Mouse (Mus musculus) MEL (cell line): Measurements from ENCODE around the gene Etv5. TPM values are rescaled to one million over a fixed set of nuclear protein-coding genes. Genes with fewer than 3 reads are reported as not detected.

Experiments
- DNase-seq: peaks from one replicate; pipeline ENCODE4 v3.0.0; 2011; ENCODE audit warnings: low read depth, low spot score
- H3K27ac ChIP-seq: 2 replicates; pipeline ENCODE4 v1.5.1; 2012; ENCODE audit warnings: low read depth, mild to moderate bottlenecking, control low read depth, low read length, moderate library complexity; ENCODE audit not compliant: control insufficient read depth
- H3K27me3 ChIP-seq, 2 experiments: fragments of 150-350 bp in 1 of 2; sonication (generic) in 1 of 2; 2 replicates each; pipeline ENCODE4 v1.6.1; 2012; ENCODE audit warnings: low read length in 2 of 2, mild to moderate bottlenecking in 2 of 2, improper control_type of control experiment in 1 of 2, moderate library complexity in 1 of 2; ENCODE audit not compliant: insufficient read depth in 2 of 2, control insufficient read depth in 1 of 2
- H3K36me3 ChIP-seq, 2 experiments: 2 replicates each; pipeline ENCODE4 v1.6.1; 2012 to 2014; ENCODE audit warnings: low read length in 2 of 2, improper control_type of control experiment in 1 of 2, inconsistent platforms in 1 of 2, mild to moderate bottlenecking in 1 of 2; ENCODE audit not compliant: insufficient read depth in 2 of 2, control insufficient read depth in 1 of 2
- H3K4me1 ChIP-seq, 2 experiments: fragments of 150-350 bp in 1 of 2; sonication (generic) in 1 of 2; 2 replicates each; pipeline ENCODE4 v1.6.1; 2012; ENCODE audit warnings: low read length in 2 of 2, improper control_type of control experiment in 1 of 2, mild to moderate bottlenecking in 1 of 2; ENCODE audit not compliant: insufficient read depth in 2 of 2, control insufficient read depth in 1 of 2
- H3K4me3 ChIP-seq, 2 experiments: fragments of 150-350 bp in 1 of 2; sonication (generic) in 1 of 2; 2 replicates each; pipeline ENCODE4 v1.5.1; 2012; ENCODE audit warnings: low read depth in 2 of 2, low read length in 2 of 2, mild to moderate bottlenecking in 2 of 2, moderate library complexity in 2 of 2, control low read depth in 1 of 2, improper control_type of control experiment in 1 of 2; ENCODE audit not compliant: control insufficient read depth in 1 of 2, insufficient read depth in 1 of 2
- H3K79me2 ChIP-seq: 2 replicates; pipeline ENCODE4 v1.6.1; 2012; ENCODE audit warnings: mild to moderate bottlenecking, low read length, moderate library complexity; ENCODE audit not compliant: control insufficient read depth, poor library complexity, insufficient read depth
- H3K9ac ChIP-seq: 2 replicates; pipeline ENCODE4 v1.6.1; 2012; ENCODE audit warnings: low read depth, mild to moderate bottlenecking, control low read depth, low read length, moderate library complexity; ENCODE audit not compliant: control insufficient read depth, poor library complexity, severe bottlenecking
- H3K9me3 ChIP-seq: fragments of 150-350 bp; sonication (generic); replicated peaks from 2 replicates; pipeline ENCODE4 v1.6.1; 2012; ENCODE audit warnings: mild to moderate bottlenecking, low read length, improper control_type of control experiment, moderate library complexity; ENCODE audit not compliant: insufficient read depth
- ELF1 ChIP-seq: IDR thresholded peaks from 2 replicates; pipeline ENCODE4 v1.6.1; 2014; ENCODE audit warnings: low read depth, mild to moderate bottlenecking, inconsistent platforms, low read length, improper control_type of control experiment, moderate library complexity
- ETS1 ChIP-seq: IDR thresholded peaks from 2 replicates; pipeline ENCODE4 v1.6.1; 2012; ENCODE audit warnings: low read depth, mild to moderate bottlenecking, inconsistent platforms, low read length, improper control_type of control experiment, moderate library complexity
- KAT2A ChIP-seq: conservative IDR thresholded peaks from 2 replicates; pipeline ENCODE4 v1.6.1; 2012; ENCODE audit warnings: low read depth, low read length, improper control_type of control experiment, inconsistent platforms
- MAX ChIP-seq: IDR thresholded peaks from 2 replicates; pipeline ENCODE4 v1.6.1; 2011; ENCODE audit warnings: low read length, improper control_type of control experiment
- MXI1 ChIP-seq: IDR thresholded peaks from 2 replicates; pipeline ENCODE4 v1.6.1; 2011; ENCODE audit warnings: mild to moderate bottlenecking, low read depth, low read length, improper control_type of control experiment
- MYB ChIP-seq: IDR thresholded peaks from 2 replicates; pipeline ENCODE4 v1.6.1; 2011; ENCODE audit warnings: mild to moderate bottlenecking, low read depth, low read length, improper control_type of control experiment
- MYC ChIP-seq: IDR thresholded peaks from 2 replicates; pipeline ENCODE4 v1.6.1; 2011; ENCODE audit warnings: low read depth, mild to moderate bottlenecking, low read length, improper control_type of control experiment, moderate library complexity
- NELFE ChIP-seq: IDR thresholded peaks from 2 replicates; pipeline ENCODE4 v1.6.1; 2011; ENCODE audit warnings: low read depth, low read length, improper control_type of control experiment
- NRF1 ChIP-seq: IDR thresholded peaks from 2 replicates; pipeline ENCODE4 v1.6.1; 2014; ENCODE audit warnings: low read depth, mild to moderate bottlenecking, inconsistent platforms, low read length, improper control_type of control experiment, moderate library complexity; ENCODE audit not compliant: poor library complexity, insufficient read depth, severe bottlenecking
- POLR2AphosphoS5 ChIP-seq: IDR thresholded peaks from 2 replicates; pipeline ENCODE4 v1.6.1; 2012; ENCODE audit warnings: low read depth, borderline replicate concordance, mild to moderate bottlenecking, inconsistent platforms, low read length, moderate library complexity, mixed read lengths
- SMC3 ChIP-seq: IDR thresholded peaks from 2 replicates; pipeline ENCODE4 v1.6.1; 2011; ENCODE audit warnings: low read depth, low read length, improper control_type of control experiment
- TAL1 ChIP-seq: IDR thresholded peaks from 2 replicates; pipeline ENCODE4 v1.6.1; 2012; ENCODE audit warnings: mild to moderate bottlenecking, inconsistent platforms, low read length, moderate library complexity, mixed read lengths
- TCF12 ChIP-seq: IDR thresholded peaks from 2 replicates; pipeline ENCODE4 v1.6.1; 2014; ENCODE audit warnings: low read depth, mild to moderate bottlenecking, inconsistent platforms, low read length, improper control_type of control experiment, moderate library complexity
- USF1 ChIP-seq: IDR thresholded peaks from 2 replicates; pipeline ENCODE4 v1.6.1; 2014; ENCODE audit warnings: low read depth, mild to moderate bottlenecking, inconsistent platforms, low read length, improper control_type of control experiment, moderate library complexity
- USF2 ChIP-seq, 2 experiments: IDR thresholded peaks; 2 replicates each; pipeline ENCODE4 v1.6.1; 2011 to 2012; ENCODE audit warnings: improper control_type of control experiment in 2 of 2, low read length in 2 of 2, borderline replicate concordance in 1 of 2, inconsistent platforms in 1 of 2, low read depth in 1 of 2, mild to moderate bottlenecking in 1 of 2; ENCODE audit not compliant: insufficient read depth in 1 of 2
- ZNF384 ChIP-seq: IDR thresholded peaks from 2 replicates; pipeline ENCODE4 v1.6.1; 2012; ENCODE audit warnings: low read depth, mild to moderate bottlenecking, inconsistent platforms, low read length, improper control_type of control experiment
- polyA plus RNA-seq, 2 experiments: library from polyadenylated mRNA; stranded (reverse) in 1 of 2; unstranded in 1 of 2; fragments of >175 nt in 1 of 2; fragments of >200 nt in 1 of 2; gene quantifications; 2 replicates each; pipeline versions ENCODE4 v1.2.1 to v1.2.4; 2012; ENCODE audit warnings: low replicate concordance in 2 of 2, low read depth in 1 of 2; ENCODE audit not compliant: insufficient read length in 2 of 2, insufficient read depth in 1 of 2, missing spikeins in 1 of 2
- total RNA-seq: library from RNA; depleted of rRNA; stranded (reverse); fragments of 300-350 nt; gene quantifications from 2 replicates; pipeline ENCODE4 v1.2.3, GENCODE M21; 2012

The Etv5 gene
- total and polyA plus RNA-seq, 3 experiments, result 8.2 to 18.3 TPM; not detected in 1

DNA sequence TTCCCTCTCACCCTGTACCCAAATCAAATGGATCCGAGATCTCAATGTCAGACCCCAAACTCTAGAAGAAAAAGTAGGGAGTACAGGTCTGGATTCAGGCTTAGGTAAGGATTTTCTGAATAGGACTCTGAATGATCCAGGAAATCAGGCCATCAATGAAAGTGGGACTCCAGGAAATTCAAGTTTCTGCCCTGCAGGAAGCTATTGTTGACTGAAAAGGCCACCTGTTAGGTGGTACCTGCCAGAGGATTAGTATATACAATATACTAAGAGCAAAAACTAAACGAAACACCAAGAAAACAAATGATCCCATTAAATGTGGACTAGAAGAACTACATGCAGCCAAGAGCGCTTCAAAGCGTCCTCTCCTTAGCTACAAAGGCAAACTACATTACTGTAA lies 35.8 kb downstream of the Etv5 start:
- Histone ChIP-seq H3K27ac (no peak overlapping the region), H3K4me3 (no peak overlapping the region), H3K9ac (no peak overlapping the region), H3K9me3 (no peaks in the 10 kb centered on the region), H3K79me2 (no peaks in the 10 kb centered on the region), H3K36me3 (peaks cover 0 to 4% of the 10 kb centered on the region in 2 experiments; a peak in 2 of 4 replicates), H3K27me3 (no peaks in the 10 kb centered on the region), H3K4me1 (no peaks in the 10 kb centered on the region; a peak in 1 of 4 replicates)
- TF ChIP-seq TAL1 (no peak), KAT2A (no peak), ELF1 (no peak), USF2 (IDR thresholded peaks at IDR 0.05; ENCODE audit: borderline replicate concordance in 1 of 2, insufficient read depth in 1 of 2, low read depth in 1 of 2, low read length in 2 of 2) (no peak), ZNF384 (no peak), POLR2AphosphoS5 (no peak), ETS1 (no peak), MXI1 (no peak), MAX (no peak), TCF12 (no peak), MYB (no peak), MYC (no peak), NRF1 (no peak), USF1 (no peak), NELFE (no peak), SMC3 (no peak)
- no peak for DNase-seq

GRCm38 (mm10) chr16:22402600-22402999 lies 36.9 kb downstream of the Etv5 start:
- no peaks in the 10 kb centered on the region for H3K9me3 ChIP-seq

More at GRCm38 (mm10) chr16:22402600-22402999, 36.9 kb downstream of the Etv5 start:
- DNase-seq, result no peak
- Histone ChIP-seq H3K27me3 (no peaks in the 10 kb centered on the region), H3K27ac (no peak overlapping the region), H3K4me1 (no peaks in the 10 kb centered on the region; a peak in 2 of 4 replicates), H3K36me3 (peaks cover 0 to 4% of the 10 kb centered on the region in 2 experiments; a peak in 2 of 4 replicates), H3K79me2 (no peaks in the 10 kb centered on the region), H3K9ac (no peak overlapping the region), H3K4me3 (no peak overlapping the region)
- no peak for TF ChIP-seq USF2 (IDR thresholded peaks at IDR 0.05; ENCODE audit: borderline replicate concordance in 1 of 2, insufficient read depth in 1 of 2, low read depth in 1 of 2, low read length in 2 of 2)
